27 mouse cellular contexts compared by ENCODE assay signal in genomic region chr4:88081885-88082284, GRCm38 (mm10). TPM values are rescaled to one million over a fixed set of nuclear protein-coding genes. Genes with fewer than 3 reads are reported as not detected.
DNase-seq lines count a peak whose midpoint lies in the region; ATAC-seq and TF ChIP-seq lines count a peak whose summit lies in the region.
"Had no signal": no experiment of that assay in that cellular context is flagged by ENCODE, and none has a peak within 500 bp of the region (broad histone marks: within the 10 kb centered on the region; RNA-seq: fewer than 3 reads in every experiment).

No protein-coding gene starts in this region.

- no peak for TF ChIP-seq CTCF in lung, postnatal 0 days (IDR thresholded peaks at IDR 0.05)

- H3K4me2 ChIP-seq in lung, embryonic 16.5 days (ENCODE audit: low read depth, low read length), result no peak overlapping the region
- no peak overlapping the region for H3K4me2 ChIP-seq in lung, postnatal 0 days (replicated peaks; ENCODE audit: low read depth, low read length)
- peak overlapping the region; percentile 26 for H3K4me2 ChIP-seq in liver, embryonic 13.5 days
- no peak overlapping the region for H3K4me2 ChIP-seq in hindbrain, embryonic 13.5 days
- H3K4me2 ChIP-seq: embryonic facial prominence, embryonic 15.5 days; heart, embryonic 13.5 days; hindbrain, embryonic 12.5 days; intestine, embryonic 15.5 days; limb, embryonic 13.5 days; lung, embryonic 14.5 days; midbrain, embryonic 12.5 days had no signal

- H3K9ac ChIP-seq in lung, embryonic 16.5 days (ENCODE audit: low read length), result no peak overlapping the region
- H3K9ac ChIP-seq in lung, postnatal 0 days (replicated peaks; ENCODE audit: low read depth), result no peak overlapping the region
- H3K9ac ChIP-seq in liver, embryonic 13.5 days, result no peak overlapping the region
- no peak overlapping the region for H3K9ac ChIP-seq in hindbrain, embryonic 13.5 days
- H3K9ac ChIP-seq: embryonic facial prominence, embryonic 15.5 days; forebrain, postnatal 0 days; heart, embryonic 13.5 days; hindbrain, embryonic 12.5 days; intestine, embryonic 15.5 days; limb, embryonic 13.5 days; lung, embryonic 14.5 days; midbrain, embryonic 12.5 days had no signal

- ATAC-seq in lung, embryonic 16.5 days (ENCODE audit: low read depth), result 0 out of 2 replicates have a peak, but pooled peaks have one; percentile 15
- ATAC-seq in lung, postnatal 0 days, result no peak
- ATAC-seq in liver, embryonic 13.5 days (ENCODE audit: low read depth), result 0 out of 2 replicates have a peak, but pooled peaks have one; percentile 29
- peak; percentile 64 for ATAC-seq in megakaryocyte-erythroid progenitor cell, adult 5-6 weeks (replicated peaks; ENCODE audit: low FRiP score, low TSS enrichment, poor library complexity, severe bottlenecking)
- no peak for ATAC-seq in hindbrain, embryonic 13.5 days (ENCODE audit: low FRiP score)
- ATAC-seq: forebrain, postnatal 0 days; intestine, embryonic 15.5 days had no signal

- H3K4me3 ChIP-seq in lung, embryonic 16.5 days (ENCODE audit: low read length), result no peak overlapping the region
- no peak overlapping the region for H3K4me3 ChIP-seq in lung, postnatal 0 days (ENCODE audit: low read depth, low read length)
- H3K4me3 ChIP-seq in liver, embryonic 13.5 days (replicated peaks), result no peak overlapping the region
- H3K4me3 ChIP-seq in hindbrain, embryonic 13.5 days, result no peak overlapping the region
- H3K4me3 ChIP-seq: embryonic facial prominence, embryonic 15.5 days; heart, embryonic 13.5 days; hindbrain, embryonic 12.5 days; intestine, embryonic 15.5 days; limb, embryonic 13.5 days; midbrain, embryonic 12.5 days had no signal

- no peak for DNase-seq in lung, postnatal 0 days (ENCODE audit: low spot score)
- peak; percentile 13 for DNase-seq in MEL-GATA-1-ER (ENCODE audit: extremely low read depth, low read depth)
- no peak for DNase-seq in liver, embryonic 13.5 days
- no peak for DNase-seq in right cerebral cortex, postnatal 4 days
- DNase-seq in ovary, postnatal 10 days (ENCODE audit: low spot score), result no peak
- DNase-seq: adrenal gland, adult 2 months; cerebellum, adult 18-20 months; cerebellum, postnatal 25 days; forebrain, postnatal 0 days; gastrocnemius, postnatal 14 days; heart, adult 18-20 months; kidney, adult 9 months; kidney, postnatal 14 days; lung, postnatal 4 days; right cerebral cortex, postnatal 14 days; spleen, adult 18-20 months; thymus, postnatal 14 days had no signal

- H3K9me3 ChIP-seq in lung, embryonic 16.5 days (ENCODE audit: control insufficient read depth, low read length), result no peaks in the 10 kb centered on the region
- H3K9me3 ChIP-seq in lung, postnatal 0 days (ENCODE audit: low read length), result no peaks in the 10 kb centered on the region
- H3K9me3 ChIP-seq in liver, embryonic 13.5 days (replicated peaks), result no peaks in the 10 kb centered on the region
- no peaks in the 10 kb centered on the region for H3K9me3 ChIP-seq in hindbrain, embryonic 13.5 days
- H3K9me3 ChIP-seq: embryonic facial prominence, embryonic 15.5 days; heart, embryonic 13.5 days; hindbrain, embryonic 12.5 days; intestine, embryonic 15.5 days; limb, embryonic 13.5 days; midbrain, embryonic 12.5 days had no signal

- TF ChIP-seq EP300 in lung, postnatal 0 days (IDR thresholded peaks at IDR 0.05), result no peak

- no peaks in the 10 kb centered on the region for H3K27me3 ChIP-seq in lung, embryonic 16.5 days (ENCODE audit: control insufficient read depth, insufficient read depth, low read depth, low read length)
- H3K27me3 ChIP-seq in lung, postnatal 0 days (replicated peaks; ENCODE audit: insufficient read depth, low read length), result no peaks in the 10 kb centered on the region
- H3K27me3 ChIP-seq in liver, embryonic 13.5 days, result no peaks in the 10 kb centered on the region
- no peaks in the 10 kb centered on the region for H3K27me3 ChIP-seq in hindbrain, embryonic 13.5 days
- H3K27me3 ChIP-seq: embryonic facial prominence, embryonic 15.5 days; heart, embryonic 13.5 days; hindbrain, embryonic 12.5 days; intestine, embryonic 15.5 days; limb, embryonic 13.5 days; midbrain, embryonic 12.5 days had no signal

- no peaks in the 10 kb centered on the region for H3K4me1 ChIP-seq in lung, embryonic 16.5 days (replicated peaks; ENCODE audit: control insufficient read depth, insufficient read depth, low read length)
- H3K4me1 ChIP-seq in lung, postnatal 0 days (ENCODE audit: insufficient read depth, low read depth, low read length), result no peaks in the 10 kb centered on the region
- peaks cover 14% of the 10 kb centered on the region for H3K4me1 ChIP-seq in liver, embryonic 13.5 days (replicated peaks)
- no peaks in the 10 kb centered on the region for H3K4me1 ChIP-seq in hindbrain, embryonic 13.5 days (replicated peaks)
- H3K4me1 ChIP-seq: heart, embryonic 13.5 days; hindbrain, embryonic 12.5 days; intestine, embryonic 15.5 days; midbrain, embryonic 12.5 days had no signal

- H3K36me3 ChIP-seq in lung, embryonic 16.5 days (ENCODE audit: control insufficient read depth, insufficient read depth, low read length), result no peaks in the 10 kb centered on the region
- no peaks in the 10 kb centered on the region for H3K36me3 ChIP-seq in lung, postnatal 0 days (ENCODE audit: insufficient read depth, low read length)
- no peaks in the 10 kb centered on the region for H3K36me3 ChIP-seq in liver, embryonic 13.5 days
- H3K36me3 ChIP-seq in hindbrain, embryonic 13.5 days, result no peaks in the 10 kb centered on the region
- H3K36me3 ChIP-seq: embryonic facial prominence, embryonic 15.5 days; heart, embryonic 13.5 days; hindbrain, embryonic 12.5 days; intestine, embryonic 15.5 days; limb, embryonic 13.5 days; midbrain, embryonic 12.5 days had no signal

- WGBS in lung, embryonic 16.5 days, result 90% methylated on average over 3 of the region's 3 CpGs
- 89% methylated on average over 3 of the region's 3 CpGs for WGBS in lung, postnatal 0 days
- 82% methylated on average over 3 of the region's 3 CpGs for WGBS in liver, embryonic 13.5 days (ENCODE audit: insufficient replicate concordance)
- WGBS in hindbrain, embryonic 13.5 days, result 92% methylated on average over 3 of the region's 3 CpGs

- no peak overlapping the region for H3K27ac ChIP-seq in lung, embryonic 16.5 days (ENCODE audit: low read length)
- H3K27ac ChIP-seq in lung, postnatal 0 days (ENCODE audit: low read length), result no peak overlapping the region
- no peak overlapping the region for H3K27ac ChIP-seq in liver, embryonic 13.5 days
- H3K27ac ChIP-seq in hindbrain, embryonic 13.5 days, result no peak overlapping the region
- H3K27ac ChIP-seq: embryonic facial prominence, embryonic 15.5 days; heart, embryonic 13.5 days; hindbrain, embryonic 12.5 days; intestine, embryonic 15.5 days; limb, embryonic 13.5 days; midbrain, embryonic 12.5 days had no signal

RNA-seq across cellular contexts. Expression of gene Focad, which starts 12.5 kb away (rescaled TPM):
- 15.1 and 15.6 TPM in 2 replicates for polyA plus RNA-seq in lung, embryonic 16.5 days (2015; fragmentation: Nextera tagmentation; extraction: Ambion mirVana)
- polyA plus RNA-seq in lung, postnatal 0 days (2015; fragmentation: Nextera tagmentation; extraction: Ambion mirVana), result 4.8 and 6.3 TPM in 2 replicates
- polyA plus RNA-seq in liver, embryonic 13.5 days (2015; fragmentation: Nextera tagmentation; extraction: Ambion mirVana), result 7.2 and 10.0 TPM in 2 replicates
- 38.5 and 50.7 TPM in 2 replicates for total RNA-seq in megakaryocyte-erythroid progenitor cell, adult 5-6 weeks (2014; fragmentation: Nextera tagmentation)
- total RNA-seq in megakaryocyte-erythroid progenitor cell, adult 5-6 weeks (2017), result 24.8 and 34.5 TPM in 2 replicates
- polyA plus RNA-seq in hindbrain, embryonic 13.5 days (2015; fragmentation: Nextera tagmentation; extraction: Ambion mirVana), result 10.2 and 11.2 TPM in 2 replicates

RNA-seq across cellular contexts. Expression of gene Mllt3, which starts 48.7 kb away (rescaled TPM):
- polyA plus RNA-seq in lung, embryonic 16.5 days (2015; fragmentation: Nextera tagmentation; extraction: Ambion mirVana), result 43.6 and 45.1 TPM in 2 replicates
- 32.7 and 37.0 TPM in 2 replicates for polyA plus RNA-seq in lung, postnatal 0 days (2015; fragmentation: Nextera tagmentation; extraction: Ambion mirVana)
- 107 and 116 TPM in 2 replicates for polyA plus RNA-seq in liver, embryonic 13.5 days (2015; fragmentation: Nextera tagmentation; extraction: Ambion mirVana)
- 74.7 and 95.2 TPM in 2 replicates for total RNA-seq in megakaryocyte-erythroid progenitor cell, adult 5-6 weeks (2014; fragmentation: Nextera tagmentation)
- 83.6 and 125 TPM in 2 replicates for total RNA-seq in megakaryocyte-erythroid progenitor cell, adult 5-6 weeks (2017)
- polyA plus RNA-seq in hindbrain, embryonic 13.5 days (2015; fragmentation: Nextera tagmentation; extraction: Ambion mirVana), result 108 and 110 TPM in 2 replicates

Comparison
In these comparisons a context has a peak if more than half of its experiments do, and no peak if none do; other contexts are left out.
1. ATAC-seq: peak in lung, embryonic 16.5 days (single experiment), liver, embryonic 13.5 days (single experiment) and megakaryocyte-erythroid progenitor cell, adult 5-6 weeks (single experiment); none in lung, postnatal 0 days (single experiment) and hindbrain, embryonic 13.5 days (single experiment).